Mouse (Mus musculus) frontal cortex, postnatal 10 days (tissue): ENCODE measurements around the gene Prkci.

ENCODE experiments used
- DNase-seq, 2 experiments: peaks; one replicate each; pipeline ENCODE4 v3.0.0; 2022; ENCODE audit warnings: low spot score in 2 of 2, mixed read lengths in 1 of 2

Prkci gene

GRCm38 (mm10) chr3:31042992-31043391 lies 47.4 kb downstream of the Prkci start:
- DNase-seq, result no peak

DNA sequence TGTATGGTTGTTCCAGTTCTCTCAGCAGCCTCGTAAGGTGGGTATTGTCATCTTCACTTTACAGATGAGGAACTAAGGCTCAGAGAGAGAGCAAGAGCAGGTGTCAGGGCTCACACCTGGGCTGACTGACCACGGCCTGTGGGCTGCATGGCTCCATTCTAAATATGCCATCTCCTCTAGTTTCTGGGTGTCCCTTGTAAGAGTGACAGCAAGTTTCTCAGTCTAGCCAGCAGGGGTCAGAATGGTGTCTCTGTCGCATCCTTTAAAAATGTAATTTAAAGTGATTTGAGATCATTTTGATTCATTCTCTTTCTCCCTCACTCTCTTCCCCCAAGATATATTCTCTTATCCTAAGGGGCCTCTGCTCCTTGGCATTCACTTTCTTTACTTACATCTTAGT lies 51.7 kb downstream of the Prkci start:
- DNase-seq, result no peak

GRCm38 (mm10) chr3:31049087-31049486 lies 53.5 kb downstream of the Prkci start:
- DNase-seq, result no peak

DNA sequence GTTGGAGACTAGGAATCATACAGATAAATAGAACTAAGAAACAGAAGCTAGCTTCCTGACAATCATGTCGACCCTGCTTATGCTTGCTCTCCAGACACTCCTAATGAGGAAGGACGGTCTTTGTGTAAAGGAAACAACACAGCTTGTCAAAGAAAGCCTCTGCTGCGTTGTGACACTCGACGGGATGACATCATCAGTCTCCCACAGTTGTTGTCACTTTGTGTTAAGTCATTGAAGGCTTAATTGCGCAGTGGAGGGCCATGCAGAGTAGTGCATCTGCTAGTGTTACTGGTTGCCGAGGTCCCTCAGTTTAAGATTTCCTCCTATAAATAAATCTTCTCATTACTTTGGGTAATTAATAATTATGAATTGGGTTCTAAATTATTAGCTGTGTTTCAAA lies 54.8 kb downstream of the Prkci start:
- no peak for DNase-seq

- DNase-seq, result no peak
Measured at GRCm38 (mm10) chr3:31051730-31052129, 56.2 kb downstream of the Prkci start.

GRCm38 (mm10) chr3:31053191-31053590 lies 57.6 kb downstream of the Prkci start:
- DNase-seq, result no peak

- no peak for DNase-seq
Measured at GRCm38 (mm10) chr3:31054888-31055287, 59.3 kb downstream of the Prkci start.

GRCm38 (mm10) chr3:31056047-31056650 lies 60.6 kb downstream of the Prkci start:
- no peak for DNase-seq

- peak; percentile 71 to 72 for DNase-seq
Measured at GRCm38 (mm10) chr3:31056651-31057627, 61.4 kb downstream of the Prkci start.

GRCm38 (mm10) chr3:31060745-31061102 lies 65.2 kb downstream of the Prkci start:
- DNase-seq, result no peak

GRCm38 (mm10) chr3:31061103-31061785 lies 65.7 kb downstream of the Prkci start:
- DNase-seq, result no peak

DNA sequence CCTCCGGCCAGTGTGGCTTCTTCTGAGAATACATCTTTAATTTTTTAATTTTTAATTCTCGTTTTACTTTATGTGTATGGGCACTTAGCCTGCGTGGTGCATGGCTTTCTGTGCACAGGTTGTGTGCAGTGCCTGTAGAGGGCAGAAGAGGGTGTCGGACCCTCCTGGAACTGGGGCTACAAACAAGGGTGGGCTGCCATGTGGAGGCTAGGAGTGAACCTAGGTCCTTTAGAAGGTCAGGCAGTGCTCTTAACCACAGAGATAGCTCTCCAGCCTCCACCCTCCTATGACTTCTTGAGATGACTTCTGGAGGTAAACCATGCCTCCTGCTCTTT lies 66.2 kb downstream of the Prkci start:
- no peak for DNase-seq

DNA sequence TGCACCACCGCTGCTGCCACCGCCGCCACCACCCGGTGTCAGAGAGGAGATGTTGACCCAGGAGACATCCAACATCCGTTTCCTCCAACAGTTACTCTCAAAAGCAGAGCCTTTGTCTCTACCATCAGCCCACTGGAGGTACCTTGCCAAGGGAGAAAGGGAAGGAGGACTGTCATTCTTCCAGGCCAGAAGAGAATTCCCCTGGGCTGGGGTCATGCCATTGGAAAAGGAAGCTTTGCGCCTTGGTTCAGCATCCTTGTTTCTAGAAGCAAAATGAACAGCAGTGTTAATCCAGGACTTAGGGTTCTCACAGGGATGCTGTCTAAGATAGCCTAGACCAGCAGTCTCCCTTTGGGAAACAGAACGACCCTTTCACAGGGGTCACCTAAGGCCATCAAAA lies 66.8 kb downstream of the Prkci start:
- no peak for DNase-seq

GRCm38 (mm10) chr3:31068482-31068881 lies 72.9 kb downstream of the Prkci start:
- DNase-seq, result no peak

DNA sequence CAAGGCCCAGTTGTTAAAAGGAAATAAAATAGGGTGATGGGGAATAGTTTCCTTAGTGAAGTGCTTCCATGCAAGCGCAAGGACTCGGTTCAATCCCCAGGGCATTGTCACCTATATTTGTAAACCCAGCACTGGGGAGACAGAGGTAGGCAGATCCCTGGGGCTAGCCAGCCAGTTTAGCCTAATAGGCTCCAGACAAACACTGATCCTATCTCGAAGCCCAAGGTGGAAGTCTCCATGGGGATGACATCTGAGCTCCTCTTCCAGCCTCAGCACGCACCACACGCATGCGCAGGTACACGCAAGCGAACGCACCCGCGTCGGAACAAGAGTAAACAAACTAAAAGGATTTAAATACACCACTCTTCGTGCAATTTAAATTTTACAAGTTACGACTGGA lies 76.3 kb downstream of the Prkci start:
- DNase-seq, result no peak

GRCm38 (mm10) chr3:31075808-31076207 lies 80.3 kb downstream of the Prkci start:
- no peak for DNase-seq

- no peak for DNase-seq
Measured at GRCm38 (mm10) chr3:31077068-31077703, 81.6 kb downstream of the Prkci start.

DNA sequence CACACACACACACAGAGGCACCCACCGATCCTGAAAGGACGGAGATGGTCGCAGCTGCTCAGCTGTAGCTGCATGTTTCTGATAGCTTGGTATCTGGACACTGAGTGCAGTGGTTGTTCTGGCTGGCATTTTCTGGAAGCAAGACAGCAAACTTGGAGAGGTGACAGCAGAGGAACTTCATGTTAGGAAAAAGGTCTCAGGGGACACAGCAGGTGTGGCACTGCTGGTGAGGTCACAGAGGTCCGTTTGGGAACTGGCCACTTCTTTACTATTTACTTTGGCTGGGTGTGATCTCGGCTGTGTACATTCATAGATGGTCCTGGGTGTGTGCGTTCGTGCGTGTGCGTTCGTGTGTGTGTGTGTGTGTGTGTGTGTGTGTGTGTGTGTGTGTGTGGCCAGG lies 83.9 kb downstream of the Prkci start:
- no peak for DNase-seq

DNA sequence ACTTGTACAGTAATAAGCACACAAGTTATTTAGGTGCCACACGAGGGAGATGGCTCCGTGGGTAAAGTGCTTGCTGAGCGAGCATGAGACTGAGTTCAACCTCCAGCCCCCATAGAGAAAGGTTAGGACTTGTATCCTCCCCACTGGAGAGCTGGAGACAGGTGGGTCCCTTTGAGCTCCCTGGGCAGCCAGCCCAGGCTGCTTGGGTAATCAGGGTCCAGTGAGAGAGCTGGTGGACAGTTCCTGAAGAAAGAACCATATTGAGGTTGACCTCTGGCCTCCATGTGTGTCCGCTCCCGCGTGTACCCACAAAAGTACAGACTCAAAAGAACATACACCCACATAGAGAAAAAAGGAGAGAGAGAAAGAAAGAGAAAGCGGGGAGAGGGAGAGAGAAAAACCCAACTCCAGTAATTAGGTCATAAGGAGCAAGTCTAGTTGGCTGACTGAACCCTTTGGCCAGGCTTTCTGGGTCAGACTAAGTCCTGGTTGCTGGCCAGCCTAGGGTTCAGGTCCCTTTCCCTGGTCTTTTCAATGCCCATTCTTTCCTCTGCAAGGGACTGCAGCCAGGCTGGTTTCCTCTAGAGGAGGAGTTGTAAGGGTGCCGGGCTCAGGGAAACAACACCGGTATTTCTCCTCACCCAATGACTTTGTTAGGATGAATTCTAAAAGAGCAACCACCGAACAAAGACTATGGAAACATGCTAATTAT lies 85.4 kb downstream of the Prkci start:
- DNase-seq, result no peak

- DNase-seq, result no peak
Measured at GRCm38 (mm10) chr3:31082838-31083506, 87.4 kb downstream of the Prkci start.
